Mouse (Mus musculus): Measurements from ENCODE around the gene Olig2.
"Not testable (repeated sequence)": the region's sequence is repeated elsewhere in the genome, so short reads cannot be mapped to it uniquely, and the experiment has no call there.

The Olig2 gene

DNA sequence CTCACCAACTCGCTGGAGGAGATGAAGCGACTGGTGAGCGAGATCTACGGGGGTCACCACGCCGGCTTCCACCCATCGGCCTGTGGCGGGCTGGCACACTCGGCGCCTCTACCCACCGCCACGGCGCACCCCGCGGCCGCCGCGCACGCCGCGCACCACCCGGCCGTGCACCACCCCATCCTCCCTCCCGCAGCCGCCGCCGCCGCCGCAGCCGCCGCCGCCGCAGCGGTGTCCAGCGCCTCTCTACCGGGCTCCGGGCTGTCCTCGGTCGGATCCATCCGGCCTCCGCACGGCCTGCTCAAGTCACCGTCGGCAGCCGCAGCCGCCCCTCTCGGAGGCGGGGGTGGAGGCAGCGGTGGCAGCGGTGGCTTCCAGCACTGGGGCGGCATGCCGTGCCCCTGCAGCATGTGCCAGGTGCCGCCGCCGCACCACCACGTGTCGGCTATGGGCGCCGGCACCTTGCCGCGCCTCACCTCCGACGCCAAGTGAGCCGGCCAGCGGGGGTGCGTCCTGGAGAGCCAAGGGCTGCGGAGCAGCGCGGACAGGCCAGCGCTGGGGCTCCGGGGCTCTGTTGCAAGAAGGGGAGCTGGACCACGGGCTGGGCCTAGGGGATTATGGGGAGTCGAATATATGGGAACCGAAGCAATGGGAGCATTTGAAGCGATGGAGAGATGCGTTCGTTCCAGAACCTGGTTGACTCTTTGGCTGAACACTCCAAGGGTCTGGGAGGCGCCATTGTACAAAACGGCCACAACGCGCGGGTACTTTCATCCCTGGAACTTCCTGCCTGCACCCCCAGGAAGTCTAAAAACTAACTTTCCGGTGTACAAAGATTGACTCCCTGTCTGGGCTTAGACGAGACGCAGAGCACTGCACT is 1.9 kb downstream of the Olig2 start:
- no peak for DNase-seq (ENCODE audit: low spot score)

DNA sequence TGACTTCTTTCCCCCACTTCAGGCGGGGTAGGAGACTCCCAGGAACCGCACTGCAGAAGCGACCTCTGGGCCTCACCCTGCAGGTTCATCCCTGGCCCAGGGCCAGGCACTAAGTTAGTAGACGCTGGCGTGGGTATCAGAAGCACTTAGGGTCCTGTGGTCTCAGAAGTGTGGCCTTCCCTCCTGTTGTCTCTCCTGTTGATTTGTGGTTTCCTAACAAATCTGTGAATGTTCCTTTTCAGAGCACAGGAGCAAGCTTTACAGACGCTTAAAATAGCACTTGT is 2.4 kb downstream of the Olig2 start:
- no peak for DNase-seq (ENCODE audit: low spot score)

GRCm38 (mm10) chr16:91228238-91229071 is 3.2 kb downstream of the Olig2 start:
- DNase-seq (ENCODE audit: low spot score) = no peak

- DNase-seq (ENCODE audit: low spot score) = no peak
Observed at GRCm38 (mm10) chr16:91229072-91229348, 3.8 kb downstream of the Olig2 start.

DNA sequence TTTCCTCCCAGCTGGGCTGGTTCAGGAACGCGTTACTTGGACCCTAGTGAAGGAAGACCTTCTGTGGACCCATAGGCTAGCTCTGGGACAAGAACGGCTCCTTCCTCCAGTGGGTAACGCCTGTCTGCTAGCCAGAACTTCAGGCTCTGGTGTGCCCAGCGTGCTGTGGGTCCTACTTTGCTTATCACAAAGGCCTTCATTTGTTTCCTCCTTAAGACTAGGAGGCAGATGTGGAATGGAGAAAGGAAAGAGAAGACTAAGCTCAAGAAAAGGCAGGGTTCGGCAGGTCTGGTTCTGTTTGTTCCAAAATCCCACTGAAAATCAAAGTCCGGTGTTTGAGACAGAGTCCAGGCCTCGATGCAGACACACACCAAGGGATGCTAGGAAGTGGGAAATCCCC is 4.4 kb downstream of the Olig2 start:
- DNase-seq (ENCODE audit: low spot score) = no peak

GRCm38 (mm10) chr16:91231781-91232469 is 6.7 kb downstream of the Olig2 start:
- DNase-seq (ENCODE audit: low spot score) = no peak

- no peak for DNase-seq (ENCODE audit: low spot score)
Observed at GRCm38 (mm10) chr16:91232470-91233240, 7.4 kb downstream of the Olig2 start.

- DNase-seq (ENCODE audit: low spot score) = no peak
Observed at GRCm38 (mm10) chr16:91233241-91233944, 8.1 kb downstream of the Olig2 start.

- DNase-seq (ENCODE audit: low spot score) = no peak
Observed at GRCm38 (mm10) chr16:91239024-91239423, 13.8 kb downstream of the Olig2 start.

DNA sequence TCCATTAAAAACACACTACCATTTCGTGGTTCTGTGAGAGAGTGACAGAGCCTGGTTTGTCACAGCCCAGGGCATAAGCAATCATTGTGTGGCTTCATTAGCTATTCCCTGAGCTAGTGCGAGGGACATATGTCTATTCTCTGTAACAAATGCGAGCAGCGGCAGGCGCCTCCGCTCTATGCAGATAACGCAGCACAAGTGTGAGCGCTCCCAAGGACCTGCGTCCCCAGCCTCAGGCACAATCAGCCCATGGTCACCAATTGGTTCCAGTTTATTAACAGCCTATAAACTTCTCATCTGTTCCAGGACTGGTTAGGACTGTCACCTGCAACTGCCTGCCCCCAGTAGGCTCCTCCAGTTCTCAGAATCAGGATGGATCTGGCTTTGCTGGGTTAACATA is 21.0 kb downstream of the Olig2 start:
- DNase-seq (ENCODE audit: low spot score) = no peak

GRCm38 (mm10) chr16:91255419-91256164 is 30.3 kb downstream of the Olig2 start:
- DNase-seq (ENCODE audit: low spot score) = not testable (repeated sequence)

GRCm38 (mm10) chr16:91258956-91259355 is 33.7 kb downstream of the Olig2 start:
- no peak for DNase-seq (ENCODE audit: low spot score)

DNA sequence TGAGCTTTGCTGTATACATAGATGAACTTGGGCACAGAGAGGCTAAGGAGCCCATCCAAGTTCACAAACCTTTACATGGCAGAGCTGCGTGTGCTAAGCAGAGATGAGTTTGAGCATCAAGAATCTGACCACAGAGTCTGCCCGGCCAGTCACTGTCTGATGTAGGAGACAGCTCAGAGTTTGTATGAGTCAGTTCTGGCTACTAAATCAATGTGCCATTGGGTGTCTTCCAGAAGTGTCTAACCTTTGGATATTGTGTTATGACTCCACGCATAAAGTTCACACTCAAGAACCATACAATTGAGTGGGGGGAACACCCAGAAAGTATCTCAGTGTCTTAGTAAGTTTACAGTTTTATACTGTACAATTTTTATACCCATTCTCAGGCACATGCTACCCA is 35.6 kb downstream of the Olig2 start:
- DNase-seq (ENCODE audit: low spot score) = no peak

- DNase-seq (ENCODE audit: low spot score) = no peak
Observed at GRCm38 (mm10) chr16:91262467-91263220, 37.4 kb downstream of the Olig2 start.

DNA sequence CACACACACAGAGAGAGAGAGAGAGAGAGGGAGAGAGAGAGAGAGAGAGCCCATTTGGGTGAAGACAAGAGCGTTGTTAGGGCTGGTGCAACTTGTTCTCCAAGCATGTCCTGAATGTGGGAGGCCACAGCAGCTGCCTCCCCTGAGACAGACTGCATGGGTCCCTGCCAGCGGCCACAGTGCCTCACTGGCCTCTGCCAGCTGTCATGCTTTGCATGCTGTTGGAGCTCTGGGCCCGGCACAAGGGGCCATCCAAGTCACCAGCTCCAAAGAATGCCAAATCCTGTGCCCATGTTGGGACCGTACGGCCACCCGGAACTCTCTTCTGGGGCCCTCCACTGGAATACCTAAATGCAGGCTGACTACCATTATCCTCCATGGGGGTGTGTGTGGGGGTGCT is 40.7 kb downstream of the Olig2 start:
- no peak for DNase-seq (ENCODE audit: low spot score)

- no peak for DNase-seq (ENCODE audit: low spot score)
Observed at GRCm38 (mm10) chr16:91268724-91269452, 43.6 kb downstream of the Olig2 start.

GRCm38 (mm10) chr16:91269468-91270211 is 44.4 kb downstream of the Olig2 start, which contains the start of gene Olig1:
Gene Olig1 (plus strand): TSS chr16:91269772.
- DNase-seq (ENCODE audit: low spot score) = peak; percentile 73

DNA sequence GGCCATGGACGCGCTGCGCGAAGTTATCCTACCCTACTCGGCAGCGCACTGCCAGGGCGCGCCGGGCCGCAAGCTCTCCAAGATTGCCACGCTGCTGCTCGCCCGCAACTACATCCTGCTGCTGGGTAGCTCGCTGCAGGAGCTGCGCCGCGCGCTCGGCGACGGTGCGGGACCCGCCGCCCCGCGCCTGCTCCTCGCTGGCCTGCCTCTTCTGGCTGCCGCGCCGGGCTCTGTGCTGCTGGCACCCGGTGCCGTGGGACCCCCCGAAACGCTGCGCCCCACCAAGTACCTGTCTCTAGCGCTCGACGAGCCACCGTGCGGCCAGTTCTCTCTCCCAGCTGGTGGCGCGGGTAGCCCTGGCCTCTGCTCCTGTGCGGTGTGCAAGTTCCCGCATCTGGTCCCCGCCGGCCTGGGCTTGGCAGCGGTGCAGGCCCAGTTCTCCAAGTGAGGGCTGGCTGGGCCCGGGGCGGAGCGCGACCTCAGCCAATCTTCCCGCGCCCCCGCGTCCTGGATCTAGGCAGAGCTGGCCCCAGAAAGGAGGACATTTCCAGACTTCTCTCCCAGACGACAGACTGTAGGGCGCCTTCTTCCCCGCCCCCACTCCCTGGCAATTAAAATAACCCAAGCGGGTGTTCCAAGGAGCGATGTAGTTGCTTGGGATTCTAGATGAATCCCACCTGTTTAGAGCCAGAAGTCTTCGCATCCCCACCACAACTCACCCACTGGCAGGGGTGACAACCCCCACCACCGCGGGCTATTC is 45.1 kb downstream of the Olig2 start:
- no peak for DNase-seq (ENCODE audit: low spot score)

Data from retina, embryonic 14.5 days (tissue).